Mouse (Mus musculus): ENCODE measurements around the gene Lingo1. TPM values are rescaled to one million over a fixed set of nuclear protein-coding genes. Genes with fewer than 3 reads are reported as not detected.

The Lingo1 gene
- polyA plus RNA-seq, 1 experiment from 2014 or later, result 10.9 TPM

GRCm38 (mm10) chr9:56635498-56636121 is 160.7 kb downstream of the Lingo1 start:
- peaks cover 86% of the 10 kb centered on the region for H3K27me3 ChIP-seq
- H3K4me3 ChIP-seq, result peak overlapping the region; percentile 66
- H3K9me3 ChIP-seq (replicated peaks), result no peaks in the 10 kb centered on the region
- H3K9ac ChIP-seq, result peak overlapping the region; percentile 81
- peak overlapping the region; percentile 95 for H3K4me2 ChIP-seq
- ATAC-seq, result peak; percentile 69
- H3K4me1 ChIP-seq, result peaks cover 41% of the 10 kb centered on the region
- under 1% methylated on average over 34 of the region's 68 CpGs for WGBS
- H3K27ac ChIP-seq, result peak overlapping the region; percentile 65
- no peaks in the 10 kb centered on the region for H3K36me3 ChIP-seq (ENCODE audit: poor library complexity, severe bottlenecking)

- no peaks in the 10 kb centered on the region for H3K9me3 ChIP-seq (replicated peaks)
- H3K9ac ChIP-seq, result peak overlapping the region; percentile 81
- peak; percentile 9 for ATAC-seq
- peaks cover 81% of the 10 kb centered on the region for H3K27me3 ChIP-seq
- H3K36me3 ChIP-seq (ENCODE audit: poor library complexity, severe bottlenecking), result no peaks in the 10 kb centered on the region
- peak overlapping the region; percentile 95 for H3K4me2 ChIP-seq
- H3K27ac ChIP-seq, result peak overlapping the region; percentile 65
- H3K4me3 ChIP-seq, result peak overlapping the region; percentile 66
- peaks cover 44% of the 10 kb centered on the region for H3K4me1 ChIP-seq
- WGBS, result 0% methylated on average over 37 of the region's 40 CpGs
These were observed 161.2 kb downstream of the Lingo1 start for GRCm38 (mm10) chr9:56635121-56635497.

GRCm38 (mm10) chr9:56634406-56635120 is 161.7 kb downstream of the Lingo1 start:
- H3K4me2 ChIP-seq, result peak overlapping the region; percentile 95
- WGBS, result under 1% methylated on average over 25 of the region's 25 CpGs
- H3K27ac ChIP-seq, result peak overlapping the region; percentile 65
- H3K4me1 ChIP-seq, result peaks cover 44% of the 10 kb centered on the region
- no peak; the same call in 1 of the 2 replicates for ATAC-seq
- peak overlapping the region; percentile 66 for H3K4me3 ChIP-seq
- H3K9ac ChIP-seq, result peak overlapping the region; percentile 81
- no peaks in the 10 kb centered on the region for H3K36me3 ChIP-seq (ENCODE audit: poor library complexity, severe bottlenecking)
- peaks cover 76% of the 10 kb centered on the region for H3K27me3 ChIP-seq
- no peaks in the 10 kb centered on the region for H3K9me3 ChIP-seq (replicated peaks)

GRCm38 (mm10) chr9:56633449-56634225 is 162.6 kb downstream of the Lingo1 start:
- peaks cover 67% of the 10 kb centered on the region for H3K27me3 ChIP-seq

GRCm38 (mm10) chr9:56630945-56631344 is 165.3 kb downstream of the Lingo1 start:
- Histone ChIP-seq H3K9me3 (replicated peaks) (no peaks in the 10 kb centered on the region), H3K27ac (no peak overlapping the region), H3K4me3 (no peak overlapping the region), H3K9ac (no peak overlapping the region), H3K4me1 (peaks cover 40% of the 10 kb centered on the region), H3K4me2 (no peak overlapping the region), H3K27me3 (peaks cover 41% of the 10 kb centered on the region), H3K36me3 (ENCODE audit: poor library complexity, severe bottlenecking) (no peaks in the 10 kb centered on the region)
- no peak for ATAC-seq
- 57% methylated on average over 4 of the region's 4 CpGs for WGBS

More at GRCm38 (mm10) chr9:56633449-56634225, 162.6 kb downstream of the Lingo1 start:
- Histone ChIP-seq H3K4me1 (peaks cover 47% of the 10 kb centered on the region), H3K9me3 (replicated peaks) (no peaks in the 10 kb centered on the region), H3K27ac (no peak overlapping the region), H3K36me3 (ENCODE audit: poor library complexity, severe bottlenecking) (no peaks in the 10 kb centered on the region), H3K4me3 (peak overlapping the region; percentile 66), H3K9ac (peak overlapping the region; percentile 81), H3K4me2 (peak overlapping the region; percentile 95)
- 29% methylated on average over 13 of the region's 13 CpGs for WGBS
- ATAC-seq, result no peak

- WGBS, result 65% methylated on average over 5 of the region's 5 CpGs
- peak; percentile 34; the same call in 1 of the 2 replicates for ATAC-seq
- Histone ChIP-seq H3K36me3 (ENCODE audit: poor library complexity, severe bottlenecking) (no peaks in the 10 kb centered on the region), H3K4me1 (peaks cover 38% of the 10 kb centered on the region), H3K27ac (peak overlapping the region; percentile 60), H3K9me3 (replicated peaks) (no peaks in the 10 kb centered on the region), H3K4me2 (no peak overlapping the region), H3K9ac (no peak overlapping the region), H3K4me3 (no peak overlapping the region), H3K27me3 (peaks cover 33% of the 10 kb centered on the region)
These were observed 166.4 kb downstream of the Lingo1 start for GRCm38 (mm10) chr9:56629674-56630397.

- Histone ChIP-seq H3K9ac (no peak overlapping the region), H3K36me3 (ENCODE audit: poor library complexity, severe bottlenecking) (no peaks in the 10 kb centered on the region), H3K27me3 (peaks cover 20% of the 10 kb centered on the region), H3K4me3 (no peak overlapping the region), H3K9me3 (replicated peaks) (no peaks in the 10 kb centered on the region), H3K27ac (no peak overlapping the region), H3K4me1 (peaks cover 27% of the 10 kb centered on the region), H3K4me2 (no peak overlapping the region)
- no peak for ATAC-seq
- WGBS, result 67% methylated on average over 4 of the region's 4 CpGs
These were observed 169.0 kb downstream of the Lingo1 start for GRCm38 (mm10) chr9:56627295-56627694.

GRCm38 (mm10) chr9:56624923-56625322 is 171.3 kb downstream of the Lingo1 start:
- WGBS, result 36% methylated on average over 2 of the region's 2 CpGs
- Histone ChIP-seq H3K4me1 (peaks cover 25% of the 10 kb centered on the region), H3K9ac (no peak overlapping the region), H3K4me3 (no peak overlapping the region), H3K27ac (no peak overlapping the region), H3K36me3 (ENCODE audit: poor library complexity, severe bottlenecking) (peaks cover 6% of the 10 kb centered on the region; the same call in 1 of the 2 replicates), H3K4me2 (no peak overlapping the region), H3K27me3 (peaks cover 36% of the 10 kb centered on the region), H3K9me3 (replicated peaks) (no peaks in the 10 kb centered on the region)
- peak; percentile 14; the same call in 1 of the 2 replicates for ATAC-seq

- Histone ChIP-seq H3K9ac (no peak overlapping the region), H3K4me2 (no peak overlapping the region), H3K36me3 (ENCODE audit: poor library complexity, severe bottlenecking) (peaks cover 19% of the 10 kb centered on the region; the same call in 1 of the 2 replicates), H3K27ac (no peak overlapping the region), H3K4me3 (no peak overlapping the region), H3K27me3 (peaks cover 45% of the 10 kb centered on the region), H3K9me3 (replicated peaks) (no peaks in the 10 kb centered on the region), H3K4me1 (peaks cover 18% of the 10 kb centered on the region)
- no peak for ATAC-seq
- WGBS, result 85% methylated on average over 11 of the region's 11 CpGs
These were observed 172.9 kb downstream of the Lingo1 start for GRCm38 (mm10) chr9:56623361-56623760.

GRCm38 (mm10) chr9:56622761-56623160 is 173.5 kb downstream of the Lingo1 start:
- Histone ChIP-seq H3K27ac (no peak overlapping the region), H3K9ac (no peak overlapping the region), H3K27me3 (peaks cover 45% of the 10 kb centered on the region), H3K9me3 (replicated peaks) (no peaks in the 10 kb centered on the region), H3K4me3 (no peak overlapping the region), H3K36me3 (ENCODE audit: poor library complexity, severe bottlenecking) (peaks cover 19% of the 10 kb centered on the region; the same call in 1 of the 2 replicates), H3K4me2 (no peak overlapping the region), H3K4me1 (peaks cover 18% of the 10 kb centered on the region)
- 70% methylated on average over 7 of the region's 7 CpGs for WGBS
- ATAC-seq, result no peak

- peaks cover 14% of the 10 kb centered on the region for H3K4me1 ChIP-seq
- no peak overlapping the region for H3K4me3 ChIP-seq
- peaks cover 19% of the 10 kb centered on the region; the same call in 1 of the 2 replicates for H3K36me3 ChIP-seq (ENCODE audit: poor library complexity, severe bottlenecking)
- WGBS, result 17% methylated on average over 42 of the region's 42 CpGs
- ATAC-seq, result no peak
- peaks cover 45% of the 10 kb centered on the region for H3K27me3 ChIP-seq
- H3K9ac ChIP-seq, result no peak overlapping the region
- no peak overlapping the region for H3K27ac ChIP-seq
- H3K4me2 ChIP-seq, result peak overlapping the region; percentile 33
- no peaks in the 10 kb centered on the region for H3K9me3 ChIP-seq (replicated peaks)
These were observed 175.5 kb downstream of the Lingo1 start for GRCm38 (mm10) chr9:56620512-56621371.

Measured in forebrain, embryonic 13.5 days (tissue).